Mouse (Mus musculus) cerebellum, adult 11 months (tissue): Measurements from ENCODE around the gene Lrrc20.
"Not testable (repeated sequence)": the region's sequence is repeated elsewhere in the genome, so short reads cannot be mapped to it uniquely, and the experiment has no call there.

ENCODE experiments used
- DNase-seq: peaks from one replicate; pipeline ENCODE4 v3.0.0; 2022

Lrrc20 gene

GRCm38 (mm10) chr10:61475594-61476439 is at the start of gene Lrrc20:
Gene Lrrc20, plus strand, starts transcription at chr10:61475801.
- DNase-seq: peak; percentile 94

- no peak for DNase-seq
These were observed 49.3 kb upstream of the Lrrc20 start for GRCm38 (mm10) chr10:61426251-61426757.

- no peak for DNase-seq
These were observed 47.6 kb upstream of the Lrrc20 start for GRCm38 (mm10) chr10:61427951-61428350.

- no peak for DNase-seq
These were observed 47.2 kb upstream of the Lrrc20 start for GRCm38 (mm10) chr10:61428416-61428815.

- DNase-seq: no peak
These were observed 46.6 kb upstream of the Lrrc20 start for GRCm38 (mm10) chr10:61429043-61429442.

GRCm38 (mm10) chr10:61431375-61431774 is 44.2 kb upstream of the Lrrc20 start:
- no peak for DNase-seq

GRCm38 (mm10) chr10:61440202-61440800 is 35.3 kb upstream of the Lrrc20 start:
- DNase-seq: no peak

GRCm38 (mm10) chr10:61443456-61443855 is 32.1 kb upstream of the Lrrc20 start:
- no peak for DNase-seq

- DNase-seq: no peak
These were observed 31.7 kb upstream of the Lrrc20 start for GRCm38 (mm10) chr10:61443876-61444275.

- no peak for DNase-seq
These were observed 30.6 kb upstream of the Lrrc20 start for GRCm38 (mm10) chr10:61445016-61445415.

GRCm38 (mm10) chr10:61447581-61448353 is 27.8 kb upstream of the Lrrc20 start:
- no peak for DNase-seq

GRCm38 (mm10) chr10:61448834-61449233 is 26.8 kb upstream of the Lrrc20 start:
- DNase-seq: no peak

- no peak for DNase-seq
These were observed 24.1 kb upstream of the Lrrc20 start for GRCm38 (mm10) chr10:61451463-61451930.

- no peak for DNase-seq
These were observed 23.5 kb upstream of the Lrrc20 start for GRCm38 (mm10) chr10:61451931-61452617.

GRCm38 (mm10) chr10:61452645-61453044 is 23.0 kb upstream of the Lrrc20 start, which contains the start of gene Eif4ebp2:
Gene Eif4ebp2, minus strand, starts transcription at chr10:61452661.
- DNase-seq: peak; percentile 97

- DNase-seq: not testable (repeated sequence)
These were observed 22.4 kb upstream of the Lrrc20 start for GRCm38 (mm10) chr10:61453171-61453570.

GRCm38 (mm10) chr10:61457182-61457581 is 18.4 kb upstream of the Lrrc20 start:
- DNase-seq: no peak

GRCm38 (mm10) chr10:61465009-61465408 is 10.6 kb upstream of the Lrrc20 start:
- no peak for DNase-seq

GRCm38 (mm10) chr10:61466242-61466641 is 9.4 kb upstream of the Lrrc20 start:
- DNase-seq: no peak

GRCm38 (mm10) chr10:61466873-61467272 is 8.7 kb upstream of the Lrrc20 start:
- no peak for DNase-seq

- no peak for DNase-seq
These were observed 6.7 kb upstream of the Lrrc20 start for GRCm38 (mm10) chr10:61468900-61469299.

- no peak for DNase-seq
These were observed 2.0 kb upstream of the Lrrc20 start for GRCm38 (mm10) chr10:61473640-61474039.
